Mouse (Mus musculus) intestine, embryonic 15.5 days (tissue): ENCODE data around the gene Sec31a. TPM values are rescaled to one million over a fixed set of nuclear protein-coding genes. Genes with fewer than 3 reads are reported as not detected.

ENCODE experiments used
- ATAC-seq: fragments of 200-750 bp; cut with Nextera tagmentation; 2 replicates; pipeline ENCODE4 v1.8.0; 2017; ENCODE audit warnings: moderate TSS enrichment, moderate library complexity
- H3K27ac ChIP-seq: fragments of 300-500 bp; sonication (generic); 2 replicates; pipeline ENCODE4 v1.5.1; 2015; ENCODE audit warnings: mild to moderate bottlenecking, inconsistent platforms
- H3K27me3 ChIP-seq: fragments of 300-500 bp; sonication (generic); replicated peaks from 2 replicates; pipeline ENCODE4 v1.6.1; 2015; ENCODE audit warnings: inconsistent platforms
- H3K36me3 ChIP-seq: fragments of 300-500 bp; sonication (generic); 2 replicates; pipeline ENCODE4 v1.6.1; 2015; ENCODE audit warnings: inconsistent platforms
- H3K4me1 ChIP-seq: fragments of 300-500 bp; sonication (generic); replicated peaks from 2 replicates; pipeline ENCODE4 v1.6.1; 2015; ENCODE audit warnings: inconsistent platforms
- H3K4me2 ChIP-seq: fragments of 300-500 bp; sonication (generic); replicated peaks from 2 replicates; pipeline ENCODE4 v1.6.1; 2015; ENCODE audit warnings: mild to moderate bottlenecking, inconsistent platforms
- H3K4me3 ChIP-seq: fragments of 300-500 bp; sonication (generic); replicated peaks from 2 replicates; pipeline ENCODE4 v1.5.1; 2015; ENCODE audit warnings: inconsistent platforms
- H3K9ac ChIP-seq: fragments of 300-500 bp; sonication (generic); 2 replicates; pipeline ENCODE4 v1.6.1; 2015; ENCODE audit warnings: inconsistent platforms
- H3K9me3 ChIP-seq: fragments of 300-500 bp; sonication (generic); 2 replicates; pipeline ENCODE4 v1.6.1; 2016; ENCODE audit warnings: inconsistent platforms
- WGBS: fragments of 180-500 bp; shearing (Covaris S2); methylation state at CpG from one replicate; pipeline ENCODE4 v1.1.7; 2015; 5-methylcytosine and 5-hydroxymethylcytosine counted together
- polyA plus RNA-seq: library from polyadenylated mRNA; unstranded; fragments of >200 nt; fragmentation: Nextera tagmentation; extraction: Ambion mirVana; gene quantifications from 2 replicates; pipeline ENCODE4 v1.2.1, GENCODE M21; 2015

Gene Sec31a
- polyA plus RNA-seq, 1 experiment from 2014 or later: 179 TPM

GRCm38 (mm10) chr5:100337852-100338251 lies 78.2 kb downstream of the Sec31a start:
- ATAC-seq: no peak
- Histone ChIP-seq H3K36me3 (no peaks in the 10 kb centered on the region), H3K27me3 (no peaks in the 10 kb centered on the region), H3K27ac (no peak overlapping the region), H3K4me2 (no peak overlapping the region), H3K4me1 (peaks cover 9% of the 10 kb centered on the region; the same call in 1 of the 2 replicates), H3K9me3 (no peaks in the 10 kb centered on the region), H3K9ac (no peak overlapping the region), H3K4me3 (no peak overlapping the region)
- 84% methylated on average over 4 of the region's 4 CpGs for WGBS

DNA sequence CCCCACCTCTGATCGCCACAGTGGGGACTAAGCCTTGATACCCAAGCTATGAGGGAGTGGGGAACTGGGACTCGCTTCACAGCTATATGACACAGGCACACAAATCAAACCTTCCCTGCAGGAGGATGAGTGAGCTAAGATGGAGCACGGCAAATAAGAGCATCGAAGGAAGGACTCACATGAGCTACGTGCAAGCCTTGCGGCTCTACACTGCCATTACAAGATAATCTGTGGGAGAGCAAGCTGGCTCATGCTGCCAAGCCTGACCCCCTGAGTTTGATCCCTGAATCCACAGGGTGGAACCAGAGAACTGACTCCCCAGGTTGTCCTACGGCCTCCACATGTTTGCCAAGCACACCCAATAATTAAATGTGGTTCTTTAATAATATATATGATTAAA lies 79.2 kb downstream of the Sec31a start:
- no peak overlapping the region for H3K4me2 ChIP-seq
- 79% methylated on average over 7 of the region's 7 CpGs for WGBS
- no peak for ATAC-seq
- H3K9ac ChIP-seq: no peak overlapping the region
- H3K4me1 ChIP-seq: peaks cover 9% of the 10 kb centered on the region; the same call in 1 of the 2 replicates
- H3K36me3 ChIP-seq: no peaks in the 10 kb centered on the region
- no peaks in the 10 kb centered on the region for H3K9me3 ChIP-seq
- H3K27me3 ChIP-seq: no peaks in the 10 kb centered on the region
- no peak overlapping the region for H3K4me3 ChIP-seq
- no peak overlapping the region for H3K27ac ChIP-seq

- Histone ChIP-seq H3K36me3 (no peaks in the 10 kb centered on the region), H3K9me3 (no peaks in the 10 kb centered on the region), H3K4me2 (no peak overlapping the region), H3K27ac (no peak overlapping the region), H3K27me3 (no peaks in the 10 kb centered on the region), H3K4me3 (no peak overlapping the region), H3K4me1 (peaks cover 9% of the 10 kb centered on the region; the same call in 1 of the 2 replicates), H3K9ac (no peak overlapping the region)
- no peak for ATAC-seq
- 75% methylated on average over 5 of the region's 5 CpGs for WGBS
These were observed 80.4 kb downstream of the Sec31a start for GRCm38 (mm10) chr5:100335581-100336080.

- no peak for ATAC-seq
- WGBS: 59% methylated on average over 6 of the region's 6 CpGs
- H3K27me3 ChIP-seq: no peaks in the 10 kb centered on the region
- peaks cover 9% of the 10 kb centered on the region; the same call in 1 of the 2 replicates for H3K4me1 ChIP-seq
- H3K9me3 ChIP-seq: no peaks in the 10 kb centered on the region
- no peak overlapping the region for H3K4me2 ChIP-seq
- no peak overlapping the region for H3K9ac ChIP-seq
- H3K36me3 ChIP-seq: no peaks in the 10 kb centered on the region
- H3K4me3 ChIP-seq: no peak overlapping the region
- H3K27ac ChIP-seq: no peak overlapping the region
These were observed 81.3 kb downstream of the Sec31a start for GRCm38 (mm10) chr5:100334686-100335085.

DNA sequence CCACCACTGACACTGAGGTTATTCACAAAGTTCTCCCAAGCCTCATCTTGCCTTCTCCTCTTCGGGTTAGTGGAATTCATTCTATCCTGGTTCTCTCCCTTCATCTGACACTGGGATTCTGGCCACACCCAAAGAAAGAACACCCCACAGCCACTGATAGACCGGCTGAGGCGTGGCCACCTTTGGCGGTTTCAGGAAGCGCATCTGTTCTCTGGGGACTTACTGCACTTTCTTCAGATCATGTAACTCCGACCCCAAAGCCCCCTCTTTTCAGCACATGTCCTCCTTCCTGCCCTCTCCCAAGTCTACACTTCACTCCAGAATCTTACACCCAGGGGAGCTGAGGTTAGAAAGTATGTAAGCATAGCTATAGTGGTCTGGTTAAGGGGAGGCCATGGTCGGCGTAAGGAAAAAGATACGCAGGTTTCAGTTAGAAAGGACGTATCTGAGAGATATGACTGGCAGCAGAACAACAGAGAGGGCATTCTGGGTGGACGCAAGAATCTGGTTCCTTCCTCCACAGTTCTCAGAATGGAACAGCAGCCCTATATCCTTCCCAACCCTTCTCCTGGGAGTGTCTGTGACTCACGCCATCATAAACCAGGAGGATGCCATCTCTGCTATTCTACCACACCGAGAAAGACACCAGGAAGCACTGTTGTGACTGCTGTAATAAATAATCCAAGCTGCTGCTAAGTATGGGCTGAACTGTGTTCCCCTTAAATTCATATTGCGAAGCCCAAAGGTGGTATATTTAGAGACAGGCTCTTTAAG lies 82.2 kb downstream of the Sec31a start:
- Histone ChIP-seq H3K27ac (no peak overlapping the region), H3K4me3 (no peak overlapping the region), H3K9ac (no peak overlapping the region), H3K9me3 (no peaks in the 10 kb centered on the region), H3K4me2 (no peak overlapping the region), H3K27me3 (no peaks in the 10 kb centered on the region), H3K36me3 (no peaks in the 10 kb centered on the region), H3K4me1 (peaks cover 9% of the 10 kb centered on the region; the same call in 1 of the 2 replicates)
- WGBS: 55% methylated on average over 14 of the region's 14 CpGs
- ATAC-seq: peak; percentile 79

GRCm38 (mm10) chr5:100332300-100333004 lies 83.6 kb downstream of the Sec31a start:
- no peaks in the 10 kb centered on the region for H3K36me3 ChIP-seq
- 71% methylated on average over 8 of the region's 8 CpGs for WGBS
- H3K27me3 ChIP-seq: no peaks in the 10 kb centered on the region
- no peaks in the 10 kb centered on the region for H3K9me3 ChIP-seq
- no peak overlapping the region for H3K4me2 ChIP-seq
- no peak overlapping the region for H3K27ac ChIP-seq
- no peak overlapping the region for H3K4me3 ChIP-seq
- H3K4me1 ChIP-seq: peaks cover 9% of the 10 kb centered on the region; the same call in 1 of the 2 replicates
- no peak for ATAC-seq
- H3K9ac ChIP-seq: no peak overlapping the region

DNA sequence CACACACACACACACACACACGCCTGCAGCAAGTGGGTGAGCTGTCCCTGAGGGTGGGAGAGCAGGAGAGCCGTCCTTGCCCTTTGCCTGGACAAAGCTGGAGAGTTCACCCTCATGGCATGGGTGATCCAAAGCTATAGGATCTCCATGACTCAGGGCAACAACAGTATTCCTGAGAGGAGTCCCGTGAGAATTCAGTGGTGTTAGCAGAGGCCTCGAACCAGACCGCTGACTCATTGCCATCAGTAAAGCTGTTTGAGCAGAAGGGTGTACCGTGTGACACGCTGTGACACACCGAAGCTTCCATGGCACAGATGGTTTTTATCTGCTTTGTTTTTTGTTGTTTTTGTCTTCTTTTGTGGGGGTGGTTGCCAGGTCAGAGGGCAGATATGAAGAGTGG lies 84.4 kb downstream of the Sec31a start:
- Histone ChIP-seq H3K27ac (no peak overlapping the region), H3K36me3 (no peaks in the 10 kb centered on the region), H3K4me3 (no peak overlapping the region), H3K9ac (no peak overlapping the region), H3K4me2 (no peak overlapping the region), H3K27me3 (no peaks in the 10 kb centered on the region), H3K4me1 (peaks cover 9% of the 10 kb centered on the region; the same call in 1 of the 2 replicates), H3K9me3 (no peaks in the 10 kb centered on the region)
- 83% methylated on average over 8 of the region's 8 CpGs for WGBS
- no peak for ATAC-seq

- WGBS: under 1% methylated on average over 11 of the region's 11 CpGs
- Histone ChIP-seq H3K4me1 (no peaks in the 10 kb centered on the region; the same call in 1 of the 2 replicates), H3K4me3 (no peak overlapping the region), H3K36me3 (no peaks in the 10 kb centered on the region), H3K4me2 (no peak overlapping the region), H3K27ac (no peak overlapping the region), H3K27me3 (no peaks in the 10 kb centered on the region), H3K9ac (no peak overlapping the region), H3K9me3 (no peaks in the 10 kb centered on the region)
- ATAC-seq: peak; percentile 87
These were observed 94.0 kb downstream of the Sec31a start for GRCm38 (mm10) chr5:100322081-100322480.

GRCm38 (mm10) chr5:100317842-100318241 lies 98.2 kb downstream of the Sec31a start:
- Histone ChIP-seq H3K4me2 (no peak overlapping the region), H3K27me3 (no peaks in the 10 kb centered on the region), H3K9me3 (no peaks in the 10 kb centered on the region), H3K36me3 (no peaks in the 10 kb centered on the region), H3K4me1 (no peaks in the 10 kb centered on the region; the same call in 1 of the 2 replicates), H3K27ac (no peak overlapping the region), H3K4me3 (no peak overlapping the region), H3K9ac (no peak overlapping the region)
- 46% methylated on average over 7 of the region's 7 CpGs for WGBS
- ATAC-seq: no peak

- 42% methylated on average over 18 of the region's 18 CpGs for WGBS
- Histone ChIP-seq H3K4me1 (no peaks in the 10 kb centered on the region; the same call in 1 of the 2 replicates), H3K4me2 (no peak overlapping the region), H3K27me3 (no peaks in the 10 kb centered on the region), H3K4me3 (no peak overlapping the region), H3K9me3 (no peaks in the 10 kb centered on the region), H3K27ac (no peak overlapping the region), H3K36me3 (no peaks in the 10 kb centered on the region), H3K9ac (no peak overlapping the region)
- peak; percentile 62 for ATAC-seq
These were observed 99.0 kb downstream of the Sec31a start for GRCm38 (mm10) chr5:100317010-100317409.

GRCm38 (mm10) chr5:100315646-100316045 lies 100.4 kb downstream of the Sec31a start:
- H3K27ac ChIP-seq: no peak overlapping the region
- H3K4me1 ChIP-seq: no peaks in the 10 kb centered on the region; the same call in 1 of the 2 replicates
- H3K4me2 ChIP-seq: no peak overlapping the region
- no peaks in the 10 kb centered on the region for H3K9me3 ChIP-seq
- ATAC-seq: no peak
- H3K9ac ChIP-seq: no peak overlapping the region
- H3K27me3 ChIP-seq: no peaks in the 10 kb centered on the region
- 61% methylated on average over 3 of the region's 3 CpGs for WGBS
- no peaks in the 10 kb centered on the region for H3K36me3 ChIP-seq
- H3K4me3 ChIP-seq: no peak overlapping the region

DNA sequence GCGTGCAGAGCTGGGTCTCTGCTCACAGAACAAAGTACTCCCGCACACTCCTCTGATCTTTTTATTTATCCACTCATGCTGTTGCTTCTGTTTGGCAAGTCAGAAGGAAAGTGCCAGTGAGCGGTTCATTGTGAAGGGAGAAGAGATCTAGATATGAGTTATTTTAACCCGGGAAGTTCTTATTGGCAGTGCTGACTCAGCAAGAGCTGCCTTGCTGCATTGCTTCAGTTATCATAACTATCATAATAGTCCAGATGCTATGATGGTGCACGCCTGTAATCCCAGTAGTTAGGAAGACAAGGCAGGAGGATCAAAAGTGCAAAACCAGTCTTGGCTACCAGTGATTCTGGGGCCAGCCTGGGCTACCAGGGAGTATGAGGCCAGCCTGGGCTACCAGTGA lies 103.6 kb downstream of the Sec31a start:
- H3K4me3 ChIP-seq: no peak overlapping the region
- H3K4me1 ChIP-seq: no peaks in the 10 kb centered on the region; the same call in 1 of the 2 replicates
- H3K27ac ChIP-seq: no peak overlapping the region
- no peak for ATAC-seq
- H3K36me3 ChIP-seq: no peaks in the 10 kb centered on the region
- H3K4me2 ChIP-seq: no peak overlapping the region
- no peaks in the 10 kb centered on the region for H3K27me3 ChIP-seq
- no peaks in the 10 kb centered on the region for H3K9me3 ChIP-seq
- 74% methylated on average over 5 of the region's 5 CpGs for WGBS
- no peak overlapping the region for H3K9ac ChIP-seq
